Mouse (Mus musculus) midbrain, embryonic 13.5 days (tissue): ENCODE data around the gene Madd. TPM values are rescaled to one million over a fixed set of nuclear protein-coding genes. Genes with fewer than 3 reads are reported as not detected.

ENCODE experiments used
- ATAC-seq: fragments of 200-750 bp; cut with Nextera tagmentation; 2 replicates; pipeline ENCODE4 v1.8.0; 2017; ENCODE audit warnings: mild to moderate bottlenecking, moderate TSS enrichment, moderate library complexity
- H3K27ac ChIP-seq: fragments of 300-500 bp; sonication (generic); 2 replicates; pipeline ENCODE4 v1.5.1; 2015; ENCODE audit warnings: inconsistent platforms, mild to moderate bottlenecking, moderate library complexity
- H3K27me3 ChIP-seq: fragments of 300-500 bp; sonication (generic); 2 replicates; pipeline ENCODE4 v1.6.1; 2015; ENCODE audit warnings: mild to moderate bottlenecking, inconsistent platforms
- H3K36me3 ChIP-seq: fragments of 300-500 bp; sonication (generic); 2 replicates; pipeline ENCODE4 v1.6.1; 2015; ENCODE audit warnings: mild to moderate bottlenecking, inconsistent platforms
- H3K4me1 ChIP-seq: fragments of 300-500 bp; sonication (generic); replicated peaks from 2 replicates; pipeline ENCODE4 v1.6.1; 2015; ENCODE audit warnings: inconsistent platforms
- H3K4me2 ChIP-seq: fragments of 300-500 bp; sonication (generic); replicated peaks from 2 replicates; pipeline ENCODE4 v1.6.1; 2015; ENCODE audit warnings: moderate library complexity, mild to moderate bottlenecking, inconsistent platforms
- H3K4me3 ChIP-seq: fragments of 300-500 bp; sonication (generic); replicated peaks from 2 replicates; pipeline ENCODE4 v1.5.1; 2015; ENCODE audit warnings: mild to moderate bottlenecking, inconsistent platforms
- H3K9ac ChIP-seq: fragments of 300-500 bp; sonication (generic); replicated peaks from 2 replicates; pipeline ENCODE4 v1.6.1; 2015; ENCODE audit warnings: mild to moderate bottlenecking, inconsistent platforms
- H3K9me3 ChIP-seq: fragments of 300-500 bp; sonication (generic); 2 replicates; pipeline ENCODE4 v1.6.1; 2016; ENCODE audit warnings: mild to moderate bottlenecking, inconsistent platforms
- WGBS: fragments of 180-500 bp; shearing (Covaris S2); methylation state at CpG from one replicate; pipeline ENCODE4 v1.1.7; 2015; 5-methylcytosine and 5-hydroxymethylcytosine counted together
- polyA plus RNA-seq: library from polyadenylated mRNA; unstranded; fragments of >200 nt; fragmentation: Nextera tagmentation; extraction: Ambion mirVana; gene quantifications from 2 replicates; pipeline ENCODE4 v1.2.1, GENCODE M21; 2015

Gene Madd
- polyA plus RNA-seq: 56.0 and 58.0 TPM in 2 replicates

GRCm38 (mm10) chr2:91183711-91184405, at the start of gene Madd:
TSS of gene Madd (minus strand) at chr2:91183837.
- H3K4me1 ChIP-seq: peaks cover 29% of the 10 kb centered on the region
- ATAC-seq: peak; percentile 5; the same call in 1 of the 2 replicates
- no peaks in the 10 kb centered on the region for H3K9me3 ChIP-seq
- peak within 1 kb of the TSS; percentile 88 for H3K4me3 ChIP-seq
- no peaks in the 10 kb centered on the region for H3K27me3 ChIP-seq
- H3K9ac ChIP-seq: peak within 1 kb of the TSS; percentile 89
- peak within 1 kb of the TSS; percentile 96 for H3K27ac ChIP-seq
- H3K36me3 ChIP-seq: peaks cover 3% of the 10 kb centered on the region; the same call in 1 of the 2 replicates
- WGBS: 71% methylated on average over 15 of the region's 15 CpGs
- peak within 1 kb of the TSS; percentile 66 for H3K4me2 ChIP-seq

GRCm38 (mm10) chr2:91229735-91230134, 46.1 kb upstream of the Madd start:
- WGBS: 84% methylated on average over 2 of the region's 2 CpGs
- Histone ChIP-seq H3K4me2 (no peak overlapping the region), H3K27me3 (no peaks in the 10 kb centered on the region), H3K4me1 (no peaks in the 10 kb centered on the region), H3K9me3 (no peaks in the 10 kb centered on the region), H3K9ac (no peak overlapping the region), H3K4me3 (no peak overlapping the region), H3K27ac (no peak overlapping the region), H3K36me3 (no peaks in the 10 kb centered on the region)
- ATAC-seq: no peak

GRCm38 (mm10) chr2:91223614-91224013, 40.0 kb upstream of the Madd start:
- no peaks in the 10 kb centered on the region for H3K9me3 ChIP-seq
- WGBS: 86% methylated on average over 2 of the region's 2 CpGs
- H3K9ac ChIP-seq: no peak overlapping the region
- no peaks in the 10 kb centered on the region for H3K27me3 ChIP-seq
- H3K4me2 ChIP-seq: no peak overlapping the region
- H3K27ac ChIP-seq: no peak overlapping the region
- ATAC-seq: no peak
- no peak overlapping the region for H3K4me3 ChIP-seq
- H3K36me3 ChIP-seq: peaks cover 4% of the 10 kb centered on the region; the same call in 1 of the 2 replicates
- H3K4me1 ChIP-seq: no peaks in the 10 kb centered on the region

- WGBS: 94% methylated on average over 3 of the region's 3 CpGs
- no peak overlapping the region for H3K4me2 ChIP-seq
- no peak for ATAC-seq
- no peak overlapping the region for H3K27ac ChIP-seq
- no peaks in the 10 kb centered on the region for H3K27me3 ChIP-seq
- no peaks in the 10 kb centered on the region for H3K9me3 ChIP-seq
- H3K4me3 ChIP-seq: no peak overlapping the region
- H3K9ac ChIP-seq: no peak overlapping the region
- H3K4me1 ChIP-seq: no peaks in the 10 kb centered on the region
- H3K36me3 ChIP-seq: peaks cover 23% of the 10 kb centered on the region
Observed at GRCm38 (mm10) chr2:91220501-91220900, 36.9 kb upstream of the Madd start.

GRCm38 (mm10) chr2:91217032-91217431, 33.4 kb upstream of the Madd start:
- H3K4me1 ChIP-seq: no peaks in the 10 kb centered on the region
- no peak overlapping the region for H3K27ac ChIP-seq
- H3K36me3 ChIP-seq: peaks cover 55% of the 10 kb centered on the region
- no peak overlapping the region for H3K9ac ChIP-seq
- no peak overlapping the region for H3K4me2 ChIP-seq
- no peak for ATAC-seq
- 73% methylated on average over 4 of the region's 4 CpGs for WGBS
- no peak overlapping the region for H3K4me3 ChIP-seq
- H3K9me3 ChIP-seq: no peaks in the 10 kb centered on the region
- H3K27me3 ChIP-seq: no peaks in the 10 kb centered on the region

GRCm38 (mm10) chr2:91213311-91213710, 29.7 kb upstream of the Madd start:
- no peak overlapping the region for H3K9ac ChIP-seq
- no peaks in the 10 kb centered on the region for H3K4me1 ChIP-seq
- no peak overlapping the region for H3K4me2 ChIP-seq
- H3K27ac ChIP-seq: no peak overlapping the region
- H3K27me3 ChIP-seq: no peaks in the 10 kb centered on the region
- H3K36me3 ChIP-seq: peaks cover 82% of the 10 kb centered on the region
- H3K9me3 ChIP-seq: no peaks in the 10 kb centered on the region
- no peak for ATAC-seq
- no peak overlapping the region for H3K4me3 ChIP-seq

GRCm38 (mm10) chr2:91206254-91206775, 22.7 kb upstream of the Madd start:
- peaks cover 25% of the 10 kb centered on the region for H3K4me1 ChIP-seq
- WGBS: 92% methylated on average over 9 of the region's 9 CpGs
- no peak overlapping the region for H3K4me2 ChIP-seq
- no peak overlapping the region for H3K27ac ChIP-seq
- peaks cover 58% of the 10 kb centered on the region for H3K36me3 ChIP-seq
- no peaks in the 10 kb centered on the region for H3K9me3 ChIP-seq
- H3K9ac ChIP-seq: no peak overlapping the region
- no peaks in the 10 kb centered on the region for H3K27me3 ChIP-seq
- no peak for ATAC-seq
- H3K4me3 ChIP-seq: no peak overlapping the region

GRCm38 (mm10) chr2:91202972-91203656, 19.5 kb upstream of the Madd start:
- 15% methylated on average over 20 of the region's 20 CpGs for WGBS
- 0 out of 2 replicates have a peak, but pooled peaks have one; percentile 2 for ATAC-seq

GRCm38 (mm10) chr2:91202222-91202971, 18.8 kb upstream of the Madd start, which contains the start of the genes Nr1h3 and Acp2:
TSS of gene Nr1h3 (minus strand) at chr2:91202834.
TSS of gene Acp2 (plus strand) at chr2:91202885.
- Histone ChIP-seq H3K4me2 (peak within 1 kb of the TSS; percentile 69), H3K9me3 (no peaks in the 10 kb centered on the region), H3K9ac (peak within 1 kb of the TSS; percentile 80), H3K4me3 (peak within 1 kb of the TSS; percentile 65), H3K36me3 (peaks cover 22% of the 10 kb centered on the region), H3K27me3 (no peaks in the 10 kb centered on the region), H3K27ac (peak within 1 kb of the TSS; percentile 90), H3K4me1 (peaks cover 25% of the 10 kb centered on the region)
- ATAC-seq: peak; percentile 98
- 3% methylated on average over 28 of the region's 28 CpGs for WGBS

More at GRCm38 (mm10) chr2:91202972-91203656, 19.5 kb upstream of the Madd start:
- Histone ChIP-seq H3K4me2 (peak overlapping the region; percentile 69), H3K4me1 (peaks cover 25% of the 10 kb centered on the region), H3K9me3 (no peaks in the 10 kb centered on the region), H3K36me3 (peaks cover 29% of the 10 kb centered on the region), H3K27me3 (no peaks in the 10 kb centered on the region), H3K4me3 (peak overlapping the region; percentile 65), H3K27ac (peak overlapping the region; percentile 90), H3K9ac (peak overlapping the region; percentile 80)

- Histone ChIP-seq H3K9me3 (no peaks in the 10 kb centered on the region), H3K9ac (no peak overlapping the region), H3K27ac (no peak overlapping the region), H3K27me3 (no peaks in the 10 kb centered on the region), H3K4me1 (peaks cover 25% of the 10 kb centered on the region), H3K4me3 (no peak overlapping the region), H3K4me2 (no peak overlapping the region), H3K36me3 (no peaks in the 10 kb centered on the region)
- 83% methylated on average over 3 of the region's 3 CpGs for WGBS
- no peak for ATAC-seq
Observed at GRCm38 (mm10) chr2:91198888-91199287, 15.3 kb upstream of the Madd start.

- Histone ChIP-seq H3K27me3 (no peaks in the 10 kb centered on the region), H3K4me3 (no peak overlapping the region), H3K4me2 (no peak overlapping the region), H3K36me3 (no peaks in the 10 kb centered on the region), H3K27ac (no peak overlapping the region), H3K9ac (no peak overlapping the region), H3K4me1 (peaks cover 11% of the 10 kb centered on the region), H3K9me3 (no peaks in the 10 kb centered on the region)
- 66% methylated on average over 3 of the region's 3 CpGs for WGBS
- ATAC-seq: no peak
Observed at GRCm38 (mm10) chr2:91196577-91197001, 13.0 kb upstream of the Madd start.
